Mouse (Mus musculus) lung, postnatal 0 days (tissue): Measurements from ENCODE around the gene Tap1.

ENCODE experiments used
- CTCF ChIP-seq: IDR thresholded peaks from 2 replicates; pipeline ENCODE4 v1.5.1; 2016; ENCODE audit warnings: antibody characterized with exemption, mild to moderate bottlenecking
- EP300 ChIP-seq: IDR thresholded peaks from 2 replicates; pipeline ENCODE4 v1.6.1; 2016; ENCODE audit warnings: antibody characterized with exemption, mild to moderate bottlenecking, control low read depth

DNA sequence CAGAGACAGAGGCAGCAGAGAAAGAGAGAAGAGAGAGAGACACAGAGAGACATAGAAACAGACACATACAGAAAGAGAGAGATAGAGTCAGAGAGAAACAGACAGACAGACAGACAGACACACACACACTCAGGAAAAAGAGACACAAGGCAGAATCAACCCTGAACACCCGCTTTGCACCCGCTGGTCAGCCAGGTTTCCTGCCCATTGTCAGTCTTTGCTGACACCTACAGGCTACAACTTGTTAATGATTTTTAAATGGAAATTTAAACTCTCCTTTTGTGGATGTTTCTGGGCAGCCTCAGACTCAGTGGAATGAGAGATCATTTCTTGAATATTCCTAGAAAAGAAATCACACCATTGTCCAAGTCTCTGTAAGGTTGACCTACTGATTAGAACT is 18.1 kb upstream of the Tap1 start:
- TF ChIP-seq CTCF: peak; percentile 83
- no peak for TF ChIP-seq EP300
